Comparison of ENCODE assay signal across 15 mouse cellular contexts in genomic region chr14:27101735-27102134, GRCm38 (mm10). TPM values are rescaled to one million over a fixed set of nuclear protein-coding genes. Genes with fewer than 3 reads are reported as not detected.
A peak's percentile ranks its signal among the peaks of the same experiment; 100 is the strongest.
DNase-seq lines count a peak whose midpoint lies in the region; ATAC-seq lines count a peak whose summit lies in the region.
"Had no signal": no experiment of that assay in that cellular context is flagged by ENCODE, and none has a peak within 500 bp of the region (broad histone marks: within the 10 kb centered on the region; RNA-seq: fewer than 3 reads in every experiment).

No protein-coding gene starts in this region.

- DNase-seq in kidney, adult 8-10 months: peak; percentile 39 to 64
- DNase-seq in kidney, postnatal 10 days: no peak
- peak; percentile 82 for DNase-seq in kidney, adult 9 months
- no peak for DNase-seq in liver, embryonic 11.5 days (ENCODE audit: low spot score)
- DNase-seq in ovary, postnatal 14 days (ENCODE audit: low spot score): no peak
- DNase-seq in adrenal gland, adult 2 months: no peak
- DNase-seq in heart, postnatal 25 days (ENCODE audit: low spot score): no peak
- DNase-seq: adrenal gland, postnatal 36 days; cerebellum, adult 8-10 months; heart, postnatal 14 days; lung, adult 18-20 months had no signal

- no peak overlapping the region for H3K9ac ChIP-seq in liver, embryonic 11.5 days (ENCODE audit: low read depth, low read length)
- H3K9ac ChIP-seq in stomach, embryonic 16.5 days (ENCODE audit: low read length): no peak overlapping the region
- H3K9ac ChIP-seq: forebrain, embryonic 12.5 days had no signal

- no peaks in the 10 kb centered on the region for H3K36me3 ChIP-seq in liver, embryonic 11.5 days (ENCODE audit: control insufficient read depth, insufficient read depth, low read length)
- peaks cover 4% of the 10 kb centered on the region; the same call in 1 of the 2 replicates for H3K36me3 ChIP-seq in stomach, embryonic 16.5 days (ENCODE audit: control insufficient read depth, insufficient read depth, low read length)
- H3K36me3 ChIP-seq: forebrain, embryonic 12.5 days had no signal

- intact Hi-C loops in heart, postnatal 25 days (cut with DNase I): no loop called here

- WGBS in liver, embryonic 11.5 days: 55% methylated on average over 7 of the region's 7 CpGs
- 37% methylated on average over 7 of the region's 7 CpGs for WGBS in stomach, embryonic 16.5 days

- no peaks in the 10 kb centered on the region for H3K27me3 ChIP-seq in liver, embryonic 11.5 days (replicated peaks; ENCODE audit: control insufficient read depth, insufficient read depth, low read length)
- H3K27me3 ChIP-seq in stomach, embryonic 16.5 days (ENCODE audit: control insufficient read depth, insufficient read depth, low read length): no peaks in the 10 kb centered on the region
- H3K27me3 ChIP-seq: forebrain, embryonic 12.5 days had no signal

- H3K27ac ChIP-seq in liver, embryonic 11.5 days (ENCODE audit: low read depth, low read length): no peak overlapping the region
- peak overlapping the region; percentile 18; the same call in 1 of the 2 replicates for H3K27ac ChIP-seq in stomach, embryonic 16.5 days (ENCODE audit: low read length)
- H3K27ac ChIP-seq: forebrain, embryonic 12.5 days had no signal

- no peaks in the 10 kb centered on the region for H3K4me1 ChIP-seq in liver, embryonic 11.5 days (replicated peaks; ENCODE audit: control insufficient read depth, insufficient read depth, low read length)
- H3K4me1 ChIP-seq in stomach, embryonic 16.5 days (ENCODE audit: control insufficient read depth, insufficient read depth, low read length): 0 out of 2 replicates have a peak, but pooled peaks cover 14% of the 10 kb centered on the region

- no peak for ATAC-seq in liver, embryonic 11.5 days (replicated peaks; ENCODE audit: low FRiP score)
- ATAC-seq in stomach, embryonic 16.5 days (ENCODE audit: insufficient read depth, low FRiP score): peak; percentile 30; the same call in 1 of the 2 replicates
- ATAC-seq: midbrain, embryonic 16.5 days had no signal

- H3K9me3 ChIP-seq in liver, embryonic 11.5 days (ENCODE audit: control insufficient read depth, low read length): no peaks in the 10 kb centered on the region
- no peaks in the 10 kb centered on the region for H3K9me3 ChIP-seq in stomach, embryonic 16.5 days (replicated peaks; ENCODE audit: control insufficient read depth, low read length)
- H3K9me3 ChIP-seq: forebrain, embryonic 12.5 days had no signal

- H3K4me2 ChIP-seq in liver, embryonic 11.5 days: peak overlapping the region; percentile 9; the same call in 1 of the 2 replicates
- H3K4me2 ChIP-seq in stomach, embryonic 16.5 days (ENCODE audit: low read depth, low read length): no peak overlapping the region
- H3K4me2 ChIP-seq: forebrain, embryonic 12.5 days; heart, embryonic 11.5 days had no signal

- no peak overlapping the region for H3K4me3 ChIP-seq in liver, embryonic 11.5 days (ENCODE audit: low read depth, low read length)
- no peak overlapping the region for H3K4me3 ChIP-seq in stomach, embryonic 16.5 days (replicated peaks; ENCODE audit: low read length)
- H3K4me3 ChIP-seq: forebrain, embryonic 12.5 days had no signal

RNA-seq across cellular contexts. Expression of gene Arhgef3, which starts 13.0 kb away (rescaled TPM):
- polyA plus RNA-seq in liver, embryonic 11.5 days (2014; fragmentation: Nextera tagmentation; extraction: Ambion mirVana): 6.4 and 6.8 TPM in 2 replicates
- 20.9 and 22.8 TPM in 2 replicates for polyA plus RNA-seq in stomach, embryonic 16.5 days (2015; fragmentation: Nextera tagmentation; extraction: Ambion mirVana)
- 10 to 100 TPM; 39.8 to 44.1 TPM for total RNA-seq in adrenal gland, adult 2 months (2021)
- 7.1 and 8.2 TPM in 2 replicates for polyA plus RNA-seq in adrenal gland, adult 2 months (2012; rRNA removed)
- 10 to 100 TPM; 29.0 to 34.1 TPM for total RNA-seq in heart, postnatal 25 days (2021)

Comparison
In these comparisons a context has a peak if more than half of its experiments do, and no peak if none do; other contexts are left out.
1. DNase-seq: peak in kidney, adult 8-10 months (2 of 2) and kidney, adult 9 months (single experiment); none in kidney, postnatal 10 days (single experiment), liver, embryonic 11.5 days (single experiment), ovary, postnatal 14 days (single experiment), adrenal gland, adult 2 months (single experiment) and heart, postnatal 25 days (single experiment).